Mouse (Mus musculus): ENCODE measurements around the gene Cd109.
A peak's percentile ranks its signal among the peaks of the same experiment; 100 is the strongest.

The Cd109 gene

DNA sequence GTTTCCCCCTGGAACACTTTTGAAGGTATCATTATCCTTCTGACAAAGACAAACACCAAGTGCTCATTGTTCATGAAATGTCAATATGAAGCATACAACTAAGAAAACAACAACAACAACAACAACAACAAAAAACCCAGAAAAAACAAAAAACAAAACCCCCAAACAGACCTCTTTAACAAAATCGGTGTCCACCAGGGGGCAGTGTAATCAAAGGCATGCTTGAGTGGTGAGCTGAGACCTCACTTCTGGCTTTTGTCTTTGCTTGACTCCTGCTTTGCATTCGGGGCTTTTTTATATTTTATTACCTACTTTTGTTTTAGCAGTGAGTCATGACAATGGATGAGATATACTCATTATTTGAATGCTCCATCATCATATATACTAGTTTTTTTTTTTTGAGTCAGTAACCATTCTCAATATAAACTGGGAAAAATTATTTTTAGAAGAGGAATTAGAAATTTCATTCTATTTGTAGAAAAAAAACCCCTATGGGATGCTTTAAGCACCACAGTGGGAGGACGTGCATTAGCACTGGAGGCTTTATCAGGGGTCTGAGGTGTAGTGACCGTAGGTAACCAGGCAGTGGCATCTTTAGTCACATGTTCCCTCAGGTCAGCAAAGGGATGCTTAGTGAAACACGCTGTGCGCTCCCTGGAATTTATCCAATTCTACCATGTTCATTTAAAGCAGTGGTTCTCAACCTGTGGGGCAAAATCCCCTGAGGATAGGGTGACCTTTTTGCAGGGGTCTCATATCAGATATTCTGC, 30.8 kb downstream of the Cd109 start:
- peak; percentile 37 to 58 for DNase-seq

DNA sequence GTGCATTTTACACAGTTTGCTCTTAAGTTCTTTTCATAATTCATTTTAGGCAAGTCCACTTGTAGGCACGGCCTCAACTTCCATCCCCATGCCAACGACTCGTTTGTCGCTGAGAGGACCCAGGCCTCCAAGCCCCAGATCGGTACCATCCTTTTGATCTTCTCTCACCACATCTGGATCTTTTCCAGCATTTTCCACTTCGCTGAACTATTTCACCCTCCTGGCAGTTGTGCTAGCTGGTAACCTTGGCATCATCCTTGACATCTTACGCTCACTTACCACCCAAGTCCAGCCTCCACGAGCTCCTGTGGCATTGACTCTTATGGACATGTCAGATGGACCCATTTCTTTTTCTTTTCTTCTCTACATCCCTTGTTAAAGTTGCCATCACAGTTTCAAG, 33.3 kb downstream of the Cd109 start:
- no peak for DNase-seq

DNA sequence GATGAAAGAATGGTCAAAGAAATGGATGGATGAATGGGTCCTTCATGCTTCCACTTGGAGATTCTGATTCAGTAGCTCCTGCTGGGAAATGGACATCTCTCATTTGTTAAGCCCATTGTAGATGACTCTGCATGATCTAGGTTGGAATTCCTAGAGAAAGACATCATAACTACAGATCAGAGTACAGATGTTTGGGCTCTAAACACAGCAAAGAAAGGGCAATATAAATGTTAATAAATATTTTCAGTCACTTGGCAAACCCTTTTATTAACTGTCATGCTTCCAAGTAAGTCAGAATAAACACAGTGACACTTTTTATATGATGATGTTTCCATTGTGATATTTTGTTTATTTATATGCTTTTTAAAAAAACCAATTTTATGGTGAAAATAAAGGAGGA, 34.1 kb downstream of the Cd109 start:
- no peak for DNase-seq

DNA sequence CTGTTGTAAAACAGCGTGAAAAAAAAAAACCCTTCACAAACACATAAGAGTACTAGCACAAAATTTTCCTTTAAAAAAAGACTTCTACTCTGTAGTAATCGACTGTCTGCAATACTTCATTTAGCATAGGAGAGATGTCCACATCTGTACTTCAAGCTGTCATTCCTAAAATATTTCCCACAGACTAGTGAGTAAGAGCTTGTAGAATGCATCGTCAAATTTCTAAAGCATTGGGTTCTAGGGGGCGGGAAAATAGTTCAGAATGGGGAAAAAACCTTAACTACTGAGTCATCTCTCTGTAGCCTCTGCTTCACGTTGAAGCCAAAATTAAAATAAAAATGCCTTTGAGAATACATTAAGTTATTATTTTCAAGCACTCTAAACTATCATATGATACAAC, 42.2 kb downstream of the Cd109 start:
- DNase-seq, result no peak

DNA sequence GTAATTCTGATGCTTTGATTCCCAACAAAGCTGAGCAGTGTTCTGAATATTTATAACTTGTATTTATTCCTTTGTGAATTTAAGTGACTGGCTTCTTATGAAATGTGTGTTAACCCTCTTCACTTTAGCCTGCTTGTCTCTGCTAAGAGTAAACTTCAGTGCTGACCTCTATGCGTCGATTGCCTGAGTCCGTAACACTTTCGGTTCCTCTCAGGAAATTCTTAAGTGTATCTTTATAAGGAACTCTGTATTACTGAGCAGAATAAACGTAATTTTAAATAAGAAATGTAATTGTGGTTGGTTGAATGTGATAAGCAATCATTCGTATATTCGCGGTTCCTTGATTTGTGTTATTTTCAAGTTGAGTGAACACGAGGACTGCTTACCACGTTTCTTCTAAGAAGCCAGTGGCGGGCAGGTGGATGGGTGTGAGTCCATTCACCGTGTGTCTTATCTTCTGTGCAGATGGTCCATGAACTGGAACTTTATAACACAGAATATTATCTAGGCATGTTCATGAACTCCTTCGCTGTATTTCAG, 56.2 kb downstream of the Cd109 start:
- DNase-seq, result no peak

DNA sequence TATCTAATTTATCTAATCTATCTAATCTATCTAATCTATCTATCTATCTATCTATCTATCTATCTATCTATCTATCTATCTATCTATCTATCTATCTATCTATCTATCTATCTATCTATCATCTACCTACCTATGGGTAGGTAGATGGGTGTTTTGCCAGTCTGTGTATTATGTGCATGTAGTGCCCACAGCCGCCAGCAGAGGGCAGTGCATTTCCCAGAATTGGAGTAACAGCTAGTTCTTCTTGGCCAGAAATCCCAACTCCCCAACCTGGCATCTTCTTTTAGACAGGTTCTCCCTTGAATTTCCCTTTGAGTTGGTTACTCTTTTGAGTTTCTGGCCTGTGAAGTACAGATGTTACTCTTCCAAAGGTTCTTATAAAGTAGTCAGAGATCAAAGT, 85.3 kb downstream of the Cd109 start:
- DNase-seq, result peak; percentile 36 to 60

DNA sequence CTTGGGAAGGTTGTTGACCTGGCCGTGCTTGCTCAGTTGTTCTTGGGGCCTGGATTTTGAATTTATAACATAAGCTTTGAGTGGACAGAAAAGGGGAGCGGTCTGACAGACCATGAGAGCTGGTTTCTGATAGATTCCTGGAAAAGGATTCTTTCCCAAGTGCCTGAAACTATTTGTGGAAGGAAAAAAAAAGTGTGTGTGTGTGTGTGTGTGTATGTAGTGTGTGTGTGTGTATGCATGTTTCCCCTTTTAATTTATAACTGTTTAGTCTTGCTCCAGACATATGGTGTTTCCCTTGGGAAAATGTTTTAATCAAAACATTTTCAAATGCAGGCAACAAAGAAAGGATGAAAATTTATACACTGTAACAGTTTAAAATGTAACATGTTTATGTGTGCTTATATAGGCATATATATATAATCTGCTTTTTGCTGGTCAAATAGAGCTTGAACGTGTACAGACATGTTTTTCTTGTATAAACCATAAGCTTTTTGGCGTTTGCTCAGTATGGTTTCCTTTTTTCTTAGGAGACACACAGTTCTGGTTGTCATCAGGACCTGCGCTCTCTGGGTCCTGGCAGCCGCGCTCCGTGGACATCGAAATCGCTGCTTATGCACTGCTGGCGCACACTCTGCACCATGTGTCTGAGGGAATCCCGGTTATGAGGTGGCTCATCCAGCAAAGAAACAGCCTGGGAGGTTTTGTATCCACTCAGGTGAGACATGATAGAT, 87.3 kb downstream of the Cd109 start:
- DNase-seq, result no peak

DNA sequence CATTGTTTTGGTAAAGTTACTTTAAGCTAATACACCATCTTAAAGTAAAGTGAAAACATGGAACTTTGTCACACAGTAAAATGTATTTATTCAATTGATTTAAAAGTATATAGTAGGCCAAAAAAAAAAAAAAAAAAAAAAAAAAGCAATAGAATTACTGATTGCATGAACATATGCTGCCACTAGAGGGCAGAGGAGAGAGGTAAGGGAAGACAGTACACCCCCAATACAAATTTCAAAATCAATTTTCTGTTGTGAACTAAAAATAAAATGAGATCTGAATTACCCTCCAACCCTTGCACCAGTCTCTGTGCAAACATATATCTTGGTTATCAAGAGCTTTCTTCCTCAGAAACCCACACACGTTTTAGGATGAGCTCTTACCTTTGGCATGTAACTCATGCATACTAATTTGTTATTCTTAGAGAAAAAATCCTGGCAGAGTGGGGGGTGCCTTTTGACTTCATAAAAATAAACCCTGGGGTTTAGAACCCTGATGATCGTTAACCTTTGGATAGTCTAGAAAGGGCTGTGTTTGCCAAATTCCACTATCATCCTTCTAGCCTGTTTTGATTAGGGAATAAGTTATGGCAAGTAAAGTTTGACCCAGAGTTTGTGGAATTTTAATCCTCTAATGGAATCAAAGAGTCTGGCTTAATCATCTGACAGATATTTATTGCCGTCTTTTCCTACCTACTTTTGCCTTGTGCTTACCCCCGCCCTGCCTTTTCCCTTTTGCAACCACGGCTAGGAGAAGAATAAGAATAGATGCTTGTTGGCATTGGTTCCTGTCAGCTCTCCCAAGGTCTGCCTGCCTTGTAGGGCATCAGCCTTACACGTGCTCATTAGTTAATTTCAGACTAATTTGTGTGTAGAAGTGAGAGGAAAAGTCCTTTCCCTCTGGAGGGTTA, 105.8 kb downstream of the Cd109 start:
- DNase-seq, result no peak

DNA sequence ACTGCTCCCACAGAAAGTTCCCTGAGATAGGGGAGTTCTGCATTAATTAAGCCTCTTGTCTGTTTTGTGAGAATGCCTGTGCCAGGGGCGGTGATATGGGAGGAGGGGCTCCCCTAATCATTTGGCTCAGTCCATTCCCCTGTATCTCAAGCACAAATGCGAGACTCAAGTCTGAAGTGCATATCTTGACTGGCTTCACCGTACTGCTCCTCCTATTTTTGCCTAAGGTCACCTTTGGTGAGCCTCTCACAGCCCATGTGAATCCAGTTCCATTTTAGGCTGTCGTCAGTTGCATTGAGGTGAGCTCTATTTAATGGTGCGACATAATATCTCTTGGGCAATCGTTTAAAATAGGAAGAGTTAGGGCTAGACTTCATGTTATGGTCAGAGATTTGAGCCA, 116.6 kb downstream of the Cd109 start:
- no peak for DNase-seq

DNA sequence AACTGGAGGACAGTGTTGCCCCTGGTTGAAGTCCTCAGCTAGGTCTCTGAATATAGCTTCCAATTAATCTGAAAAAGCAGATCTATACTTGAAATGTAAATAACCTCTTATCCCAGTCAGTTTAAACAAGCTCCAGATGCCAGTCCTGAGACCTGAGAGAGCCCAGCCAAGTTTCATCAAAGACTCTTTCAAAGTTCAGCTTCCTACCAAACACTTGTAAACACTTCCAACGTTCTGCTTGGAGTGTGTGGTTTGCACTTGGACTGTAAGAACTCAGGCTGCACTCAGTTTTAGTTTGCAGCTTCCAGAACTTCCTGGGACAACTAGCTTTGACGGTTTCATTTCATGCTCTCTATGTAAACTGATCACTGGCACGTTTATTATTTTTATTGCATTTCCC, 120.2 kb downstream of the Cd109 start:
- no peak for DNase-seq

DNA sequence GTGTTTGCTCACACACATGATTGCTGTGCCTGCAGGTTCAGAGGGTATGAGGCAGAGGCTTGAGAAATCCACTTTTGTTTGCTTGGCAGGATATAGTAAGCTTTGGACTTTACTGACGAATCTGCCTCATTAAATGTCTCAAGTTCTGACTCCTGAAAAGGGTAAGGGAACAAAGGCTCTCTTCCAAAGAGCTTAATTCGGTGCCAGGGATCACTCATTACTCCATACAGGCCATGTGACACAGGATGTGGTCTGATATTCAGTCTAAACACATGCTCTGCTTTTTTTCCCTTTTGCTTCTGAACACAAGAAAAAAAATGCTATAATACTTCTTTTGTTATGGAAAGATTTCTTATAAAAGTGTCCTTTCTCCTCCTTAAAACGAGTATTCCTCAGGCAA, 126.7 kb downstream of the Cd109 start:
- no peak for DNase-seq

DNA sequence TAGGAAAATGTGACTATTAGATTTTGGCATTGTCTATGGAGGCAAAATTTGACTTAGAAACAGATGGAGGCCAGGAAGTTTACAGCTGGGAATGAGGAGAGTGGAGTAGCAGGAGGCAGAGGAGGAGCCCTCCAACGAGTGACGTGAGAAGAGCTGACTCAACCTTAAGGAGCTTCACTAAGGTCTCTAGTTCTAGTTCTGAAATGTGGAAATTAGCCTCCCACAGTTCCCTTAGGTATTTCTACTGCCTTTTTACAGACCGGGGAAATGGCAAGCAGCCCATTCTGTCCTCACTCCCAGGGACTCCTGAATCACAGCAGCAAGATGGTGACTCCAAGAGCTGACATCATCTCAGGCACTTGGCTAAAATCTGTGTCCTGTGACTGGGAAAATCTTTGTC, 134.9 kb downstream of the Cd109 start:
- DNase-seq, result no peak
